Mouse (Mus musculus) kidney, adult 2 months (tissue): ENCODE results near the gene Yap1. TPM values are rescaled to one million over a fixed set of nuclear protein-coding genes. Genes with fewer than 3 reads are reported as not detected.

Experiments used
- DNase-seq: peaks from one replicate; pipeline ENCODE4 v3.0.0; 2021
- H3K27ac ChIP-seq: fragments of 200-500 bp; 2 replicates; pipeline ENCODE4 v1.5.1; 2012; ENCODE audit warnings: low read depth, low read length, control low read depth, inconsistent platforms; ENCODE audit not compliant: insufficient read depth
- H3K27me3 ChIP-seq: fragments of 200-500 bp; replicated peaks from 2 replicates; pipeline ENCODE4 v1.6.1; 2012; ENCODE audit warnings: mild to moderate bottlenecking, moderate library complexity, low read length, inconsistent platforms; ENCODE audit not compliant: control insufficient read depth, insufficient read depth
- H3K36me3 ChIP-seq: fragments of 200-500 bp; 2 replicates; pipeline ENCODE4 v1.6.1; 2012; ENCODE audit warnings: mild to moderate bottlenecking, moderate library complexity, low read length, inconsistent platforms; ENCODE audit not compliant: control insufficient read depth, insufficient read depth
- H3K4me1 ChIP-seq: fragments of 200-500 bp; 2 replicates; pipeline ENCODE4 v1.6.1; 2011; ENCODE audit warnings: low read length; ENCODE audit not compliant: control insufficient read depth, insufficient read depth
- H3K4me3 ChIP-seq: fragments of 200-500 bp; 2 replicates; pipeline ENCODE4 v1.5.1; 2011; ENCODE audit warnings: mild to moderate bottlenecking, low read depth, low read length, control low read depth; ENCODE audit not compliant: insufficient read depth
- CTCF ChIP-seq: fragments of 200-500 bp; conservative IDR thresholded peaks from 2 replicates; pipeline ENCODE4 v1.5.1; 2011; ENCODE audit warnings: low read depth, mild to moderate bottlenecking, control low read depth, low read length, moderate library complexity, mixed read lengths; ENCODE audit not compliant: insufficient read depth, insufficient read length
- POLR2A ChIP-seq: fragments of 200-500 bp; IDR thresholded peaks from one replicate; pipeline ENCODE4 v1.6.1; 2011; ENCODE audit warnings: low read depth, low read length, control low read depth
- WGBS: fragments of 180-500 bp; shearing (Covaris S2); methylation state at CpG from one replicate; pipeline ENCODE4 v1.1.7; 2018; 5-methylcytosine and 5-hydroxymethylcytosine counted together
- polyA plus RNA-seq: library from polyadenylated mRNA; depleted of rRNA; stranded (reverse); fragments of >200 nt; gene quantifications from 2 replicates; pipeline ENCODE4 v1.2.3, GENCODE M21; 2012

The Yap1 gene
- polyA plus RNA-seq, 1 experiment = 39.0 TPM

GRCm38 (mm10) chr9:7960382-7960781 lies 44.0 kb downstream of the Yap1 start:
- Histone ChIP-seq H3K4me3 (no peak overlapping the region), H3K27ac (no peak overlapping the region), H3K4me1 (no peaks in the 10 kb centered on the region), H3K36me3 (no peaks in the 10 kb centered on the region; the same call in 1 of the 2 replicates), H3K27me3 (no peaks in the 10 kb centered on the region)
- WGBS = 70% methylated on average over 9 of the region's 9 CpGs
- DNase-seq = peak; percentile 35
- no peak for TF ChIP-seq CTCF
- no peak for TF ChIP-seq POLR2A

- 92% methylated on average over 2 of the region's 2 CpGs for whole genome bisulfite sequencing
- Histone ChIP-seq H3K4me1 (no peaks in the 10 kb centered on the region), H3K36me3 (no peaks in the 10 kb centered on the region; the same call in 1 of the 2 replicates), H3K4me3 (no peak overlapping the region), H3K27me3 (no peaks in the 10 kb centered on the region), H3K27ac (no peak overlapping the region)
- no peak for TF ChIP-seq CTCF
- no peak for TF ChIP-seq POLR2A
- no peak for DNase-seq
These were observed 45.1 kb downstream of the Yap1 start for GRCm38 (mm10) chr9:7959301-7959700.

GRCm38 (mm10) chr9:7958025-7958593 lies 46.3 kb downstream of the Yap1 start:
- 70% methylated on average over 7 of the region's 7 CpGs for WGBS
- DNase-seq = no peak
- no peak overlapping the region for H3K27ac ChIP-seq
- no peak overlapping the region for H3K4me3 ChIP-seq
- H3K27me3 ChIP-seq = no peaks in the 10 kb centered on the region
- TF ChIP-seq CTCF (no peak), POLR2A (no peak)
- H3K36me3 ChIP-seq = no peaks in the 10 kb centered on the region; the same call in 1 of the 2 replicates
- H3K4me1 ChIP-seq = no peaks in the 10 kb centered on the region

- Histone ChIP-seq H3K4me1 (no peaks in the 10 kb centered on the region), H3K36me3 (no peaks in the 10 kb centered on the region; the same call in 1 of the 2 replicates)
- 81% methylated on average over 2 of the region's 2 CpGs for WGBS
These were observed 47.0 kb downstream of the Yap1 start for GRCm38 (mm10) chr9:7957407-7957806.

GRCm38 (mm10) chr9:7956400-7956799 lies 48.0 kb downstream of the Yap1 start:
- Histone ChIP-seq H3K4me1 (no peaks in the 10 kb centered on the region), H3K27ac (no peak overlapping the region), H3K27me3 (no peaks in the 10 kb centered on the region), H3K36me3 (peaks cover 1% of the 10 kb centered on the region; the same call in 1 of the 2 replicates), H3K4me3 (no peak overlapping the region)
- no peak for DNase-seq
- TF ChIP-seq POLR2A (no peak), CTCF (no peak)
- 78% methylated on average over 8 of the region's 8 CpGs for WGBS

More at GRCm38 (mm10) chr9:7957407-7957806, 47.0 kb downstream of the Yap1 start:
- H3K27me3 ChIP-seq = no peaks in the 10 kb centered on the region
- H3K4me3 ChIP-seq = no peak overlapping the region
- H3K27ac ChIP-seq = no peak overlapping the region
- TF ChIP-seq POLR2A = no peak
- no peak for TF ChIP-seq CTCF
- no peak for DNase-seq

- 68% methylated on average over 5 of the region's 5 CpGs for WGBS
These were observed 51.5 kb downstream of the Yap1 start for GRCm38 (mm10) chr9:7952886-7953285.

GRCm38 (mm10) chr9:7950211-7950644 lies 54.2 kb downstream of the Yap1 start:
- Histone ChIP-seq H3K36me3 (peaks cover 3% of the 10 kb centered on the region; the same call in 1 of the 2 replicates), H3K4me3 (no peak overlapping the region), H3K4me1 (no peaks in the 10 kb centered on the region), H3K27ac (no peak overlapping the region), H3K27me3 (no peaks in the 10 kb centered on the region)
- no peak for TF ChIP-seq CTCF
- no peak for TF ChIP-seq POLR2A
- 82% methylated on average over 7 of the region's 7 CpGs for WGBS
- no peak for DNase-seq

More at GRCm38 (mm10) chr9:7952886-7953285, 51.5 kb downstream of the Yap1 start:
- H3K4me3 ChIP-seq = no peak overlapping the region
- DNase-seq = no peak
- no peaks in the 10 kb centered on the region for H3K27me3 ChIP-seq
- H3K27ac ChIP-seq = no peak overlapping the region
- no peak for TF ChIP-seq CTCF
- TF ChIP-seq POLR2A = no peak
- no peaks in the 10 kb centered on the region for H3K4me1 ChIP-seq
- peaks cover 1% of the 10 kb centered on the region; the same call in 1 of the 2 replicates for H3K36me3 ChIP-seq
